Mouse (Mus musculus): ENCODE results near the gene Pla2g4e. TPM values are rescaled to one million over a fixed set of nuclear protein-coding genes. Genes with fewer than 3 reads are reported as not detected.
"Not testable (repeated sequence)": the region's sequence is repeated elsewhere in the genome, so short reads cannot be mapped to it uniquely, and the experiment has no call there.

Gene Pla2g4e
- polyA plus RNA-seq, 1 experiment from 2014 or later: not detected

DNA sequence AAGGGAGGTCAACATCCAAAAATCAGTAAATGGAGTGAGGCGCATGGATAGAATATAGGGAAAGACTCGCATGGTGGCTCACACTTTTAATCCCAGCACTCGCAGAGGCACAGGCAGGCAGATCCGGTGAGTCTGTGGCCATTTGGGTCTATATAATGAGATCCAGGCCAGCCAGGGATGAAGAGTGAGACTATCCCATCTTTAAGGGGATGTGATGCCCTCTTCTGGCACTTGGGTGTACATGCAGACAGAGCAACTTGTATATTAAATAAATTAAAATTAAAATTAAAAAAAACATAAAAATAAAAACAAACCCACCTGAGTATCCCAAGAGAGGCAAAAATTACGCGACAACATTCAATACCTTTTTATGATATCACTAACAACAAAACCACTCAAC is 20.4 kb upstream of the Pla2g4e start:
- Histone ChIP-seq H3K9ac (no peak overlapping the region), H3K27ac (no peak overlapping the region), H3K4me3 (no peak overlapping the region), H3K27me3 (replicated peaks) (peaks cover 26% of the 10 kb centered on the region), H3K4me1 (no peaks in the 10 kb centered on the region), H3K9me3 (replicated peaks) (no peaks in the 10 kb centered on the region), H3K36me3 (no peaks in the 10 kb centered on the region), H3K4me2 (no peak overlapping the region)
- 52% methylated on average over 6 of the region's 6 CpGs for WGBS (ENCODE audit: insufficient replicate concordance)
- ATAC-seq: no peak

DNA sequence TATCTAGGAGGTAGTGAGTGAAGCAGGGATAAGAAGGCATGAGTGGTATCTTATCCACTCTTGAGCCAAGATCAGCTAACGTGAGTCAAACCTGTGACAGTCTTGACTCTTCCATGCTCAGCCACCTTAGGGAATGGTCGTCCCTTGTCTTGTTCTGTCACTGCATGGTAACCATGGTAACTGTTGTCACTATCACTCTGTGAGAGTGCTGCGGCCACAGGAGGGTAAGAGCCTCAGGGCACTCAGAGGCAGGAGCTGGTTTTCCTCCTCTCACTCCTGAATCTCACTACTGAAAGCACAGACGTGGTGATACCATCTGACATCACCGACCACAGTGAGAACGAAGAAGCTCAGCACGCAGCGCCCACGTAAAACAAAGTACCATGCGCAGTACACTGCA is 19.7 kb upstream of the Pla2g4e start:
- WGBS (ENCODE audit: insufficient replicate concordance): 60% methylated on average over 10 of the region's 10 CpGs
- H3K27ac ChIP-seq: no peak overlapping the region
- no peak for ATAC-seq
- no peaks in the 10 kb centered on the region for H3K36me3 ChIP-seq
- no peak overlapping the region for H3K9ac ChIP-seq
- H3K4me3 ChIP-seq: no peak overlapping the region
- no peaks in the 10 kb centered on the region for H3K4me1 ChIP-seq
- H3K4me2 ChIP-seq: no peak overlapping the region
- H3K9me3 ChIP-seq (replicated peaks): no peaks in the 10 kb centered on the region
- H3K27me3 ChIP-seq (replicated peaks): peaks cover 20% of the 10 kb centered on the region

DNA sequence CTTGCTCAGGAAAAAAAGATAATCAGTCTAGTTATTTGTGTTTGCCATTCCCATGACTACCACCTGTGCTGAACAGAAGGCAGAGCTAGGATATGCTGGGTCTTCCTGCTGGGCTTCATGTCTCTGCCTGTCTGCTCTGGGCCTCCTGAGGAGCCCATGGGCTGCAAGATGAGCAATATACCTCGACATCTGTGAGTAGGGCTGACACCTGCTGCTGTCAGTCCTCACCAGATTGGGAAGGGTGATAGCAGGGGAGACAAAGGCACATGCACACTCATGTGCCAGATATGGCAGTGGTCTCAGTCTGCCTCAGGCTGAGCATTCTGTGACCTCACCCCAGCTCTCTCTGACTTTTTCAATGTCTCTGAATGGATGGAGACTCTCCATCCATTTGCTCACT is 17.7 kb upstream of the Pla2g4e start:
- WGBS (ENCODE audit: insufficient replicate concordance): 15% methylated on average over 1 of the region's 1 CpGs
- H3K9me3 ChIP-seq (replicated peaks): no peaks in the 10 kb centered on the region
- no peak overlapping the region for H3K27ac ChIP-seq
- no peaks in the 10 kb centered on the region for H3K4me1 ChIP-seq
- H3K9ac ChIP-seq: no peak overlapping the region
- no peak for ATAC-seq
- H3K4me2 ChIP-seq: no peak overlapping the region
- no peak overlapping the region for H3K4me3 ChIP-seq
- peaks cover under 1% of the 10 kb centered on the region; the same call in 1 of the 2 replicates for H3K27me3 ChIP-seq (replicated peaks)
- no peaks in the 10 kb centered on the region for H3K36me3 ChIP-seq

- WGBS (ENCODE audit: insufficient replicate concordance): 52% methylated on average over 3 of the region's 3 CpGs
- H3K36me3 ChIP-seq: no peaks in the 10 kb centered on the region
- H3K9me3 ChIP-seq (replicated peaks): no peaks in the 10 kb centered on the region
- ATAC-seq: no peak
- no peaks in the 10 kb centered on the region for H3K27me3 ChIP-seq (replicated peaks)
- no peak overlapping the region for H3K4me3 ChIP-seq
- H3K9ac ChIP-seq: no peak overlapping the region
- H3K4me2 ChIP-seq: no peak overlapping the region
- H3K27ac ChIP-seq: no peak overlapping the region
- no peaks in the 10 kb centered on the region for H3K4me1 ChIP-seq
Measured at GRCm38 (mm10) chr2:120261346-120261745, 16.2 kb upstream of the Pla2g4e start.

DNA sequence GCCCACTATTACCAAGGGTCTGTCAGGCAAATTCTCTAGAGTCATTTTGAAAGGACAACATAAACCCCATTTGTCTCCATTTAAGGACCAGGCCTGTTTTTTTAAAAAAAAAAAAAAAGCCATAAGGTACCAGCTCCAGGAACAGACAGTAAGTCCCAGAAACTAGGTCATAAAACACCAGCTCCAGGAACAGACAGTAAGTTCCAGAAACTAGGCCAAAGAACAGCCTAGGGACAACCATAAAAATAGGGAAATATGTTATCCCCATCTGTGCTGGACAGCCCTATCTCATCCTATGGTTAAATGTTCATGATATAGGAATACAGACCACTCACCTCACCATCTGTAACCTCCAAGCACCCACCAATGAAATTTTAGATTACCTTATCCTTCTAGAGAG is 11.1 kb upstream of the Pla2g4e start:
- no peak overlapping the region for H3K9ac ChIP-seq
- H3K27ac ChIP-seq: no peak overlapping the region
- H3K4me3 ChIP-seq: no peak overlapping the region
- no peak overlapping the region for H3K4me2 ChIP-seq
- H3K27me3 ChIP-seq (replicated peaks): no peaks in the 10 kb centered on the region
- H3K4me1 ChIP-seq: no peaks in the 10 kb centered on the region
- no peak for ATAC-seq
- no peaks in the 10 kb centered on the region for H3K9me3 ChIP-seq (replicated peaks)
- H3K36me3 ChIP-seq: no peaks in the 10 kb centered on the region

- 69% methylated on average over 6 of the region's 6 CpGs for WGBS (ENCODE audit: insufficient replicate concordance)
- no peaks in the 10 kb centered on the region for H3K9me3 ChIP-seq (replicated peaks)
- no peak overlapping the region for H3K9ac ChIP-seq
- no peaks in the 10 kb centered on the region for H3K4me1 ChIP-seq
- no peak overlapping the region for H3K4me3 ChIP-seq
- no peak overlapping the region for H3K27ac ChIP-seq
- H3K27me3 ChIP-seq (replicated peaks): no peaks in the 10 kb centered on the region
- ATAC-seq: no peak
- no peaks in the 10 kb centered on the region for H3K36me3 ChIP-seq
- H3K4me2 ChIP-seq: no peak overlapping the region
Measured at GRCm38 (mm10) chr2:120252644-120253043, 7.5 kb upstream of the Pla2g4e start.

DNA sequence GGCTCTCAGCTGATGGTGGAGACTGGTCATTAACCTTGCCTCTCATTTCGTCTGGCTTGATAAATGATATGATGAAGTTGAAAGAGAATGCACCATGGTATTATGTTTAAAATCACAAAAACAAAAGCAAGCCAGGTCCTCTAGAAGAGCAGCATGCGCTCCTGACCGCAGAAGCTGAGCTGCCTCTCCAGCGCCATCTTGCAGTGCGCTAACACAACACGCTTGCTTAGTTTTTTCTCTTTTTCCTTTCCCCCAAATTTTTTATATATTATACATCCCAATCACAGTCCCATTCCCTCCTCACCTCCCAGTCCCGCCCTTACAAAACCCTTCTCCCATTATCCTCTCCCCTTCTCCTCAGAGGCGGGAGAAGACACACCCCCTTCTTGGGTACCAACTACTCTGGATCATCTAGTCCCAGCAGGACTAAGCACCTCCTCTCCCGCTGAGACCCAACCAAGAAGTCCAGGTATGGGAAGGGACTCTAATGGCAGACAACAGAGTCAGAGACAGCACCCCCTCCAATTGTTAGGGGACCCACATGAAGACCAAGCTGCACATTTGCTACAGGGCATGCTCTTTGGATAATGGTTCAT is 384 bp upstream of the Pla2g4e start:
- Histone ChIP-seq H3K4me1 (no peaks in the 10 kb centered on the region), H3K4me2 (peak overlapping the region; percentile 40), H3K27ac (no peak overlapping the region), H3K36me3 (no peaks in the 10 kb centered on the region), H3K27me3 (replicated peaks) (peaks cover 55% of the 10 kb centered on the region), H3K9me3 (replicated peaks) (no peaks in the 10 kb centered on the region), H3K4me3 (0 out of 2 replicates have a peak overlapping the region, but pooled peaks have one; percentile 16), H3K9ac (no peak overlapping the region)
- WGBS (ENCODE audit: insufficient replicate concordance): 16% methylated on average over 9 of the region's 9 CpGs
- ATAC-seq: no peak

DNA sequence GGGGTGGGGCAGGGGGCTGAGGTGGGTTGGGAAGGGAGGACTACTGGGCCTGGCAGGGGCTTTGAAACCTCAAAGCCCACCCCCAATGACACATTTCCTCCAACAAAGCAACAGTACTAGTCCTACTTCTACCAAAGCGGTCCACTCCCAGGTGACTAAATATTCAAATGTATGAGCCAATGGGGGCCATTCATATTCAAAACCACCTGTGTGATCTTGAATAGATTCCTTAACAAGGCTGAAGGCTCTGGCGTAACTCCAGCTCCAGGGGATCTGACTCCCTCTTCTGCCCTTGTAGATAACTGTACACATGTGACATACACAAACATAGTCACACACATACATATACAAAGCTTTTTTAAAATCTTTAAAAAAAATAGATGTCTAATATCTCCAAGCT is 1.1 kb downstream of the Pla2g4e start:
- 77% methylated on average over 2 of the region's 2 CpGs for WGBS (ENCODE audit: insufficient replicate concordance)
- Histone ChIP-seq H3K4me2 (no peak overlapping the region), H3K36me3 (no peaks in the 10 kb centered on the region), H3K9me3 (replicated peaks) (no peaks in the 10 kb centered on the region), H3K9ac (no peak overlapping the region), H3K27me3 (replicated peaks) (peaks cover 55% of the 10 kb centered on the region), H3K27ac (no peak overlapping the region), H3K4me1 (no peaks in the 10 kb centered on the region), H3K4me3 (no peak overlapping the region)
- ATAC-seq: no peak

DNA sequence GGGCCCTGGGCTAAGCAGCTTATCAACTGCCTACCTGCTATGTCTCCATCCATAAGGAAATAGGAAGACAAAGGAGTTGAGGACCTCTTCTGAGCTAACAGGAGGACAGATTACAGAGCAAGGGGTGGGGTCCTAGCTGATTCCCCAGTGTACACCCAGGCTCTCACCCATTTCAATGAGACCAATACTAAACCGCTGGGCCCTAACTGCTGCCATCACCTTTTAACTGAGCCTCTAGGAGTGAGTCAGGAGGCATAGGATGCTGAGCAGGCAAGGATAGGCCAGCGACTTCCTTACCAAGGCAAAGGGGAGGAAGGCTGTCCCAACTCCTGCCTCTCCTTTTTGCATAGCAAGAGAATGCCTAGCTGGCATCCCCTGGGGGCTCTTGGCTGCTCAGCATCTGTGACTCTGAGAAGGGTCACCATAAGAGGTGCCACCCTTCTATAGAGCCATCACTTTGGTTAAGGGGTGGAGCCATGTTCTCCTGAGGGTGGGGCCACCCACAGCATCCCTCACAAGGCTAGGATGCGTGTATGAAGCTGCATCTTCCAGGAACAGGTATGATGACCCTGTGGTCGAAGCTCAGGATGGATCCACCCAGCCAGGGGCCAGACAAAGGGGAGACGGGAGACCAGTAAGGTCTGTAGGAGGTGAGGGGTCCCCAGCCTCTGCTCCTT is 2.2 kb downstream of the Pla2g4e start:
- 66% methylated on average over 5 of the region's 5 CpGs for WGBS (ENCODE audit: insufficient replicate concordance)
- no peaks in the 10 kb centered on the region; the same call in 1 of the 2 replicates for H3K4me1 ChIP-seq
- no peak; the same call in 1 of the 2 replicates for ATAC-seq

GRCm38 (mm10) chr2:120238733-120239132 is 6.4 kb downstream of the Pla2g4e start:
- not testable (repeated sequence) for ATAC-seq; H3K36me3 ChIP-seq; H3K4me3 ChIP-seq; H3K4me2 ChIP-seq; H3K9ac ChIP-seq; H3K9me3 ChIP-seq (replicated peaks); H3K27ac ChIP-seq
- 74% methylated on average over 9 of the region's 9 CpGs for WGBS (ENCODE audit: insufficient replicate concordance)
- Histone ChIP-seq H3K27me3 (replicated peaks) (peaks cover 18% of the 10 kb centered on the region), H3K4me1 (peaks cover 14% of the 10 kb centered on the region)

More for the DNA sequence above, 2.2 kb downstream of the Pla2g4e start:
- H3K27me3 ChIP-seq (replicated peaks): peaks cover 55% of the 10 kb centered on the region
- no peaks in the 10 kb centered on the region for H3K36me3 ChIP-seq
- no peak overlapping the region for H3K4me3 ChIP-seq
- H3K4me2 ChIP-seq: no peak overlapping the region
- no peaks in the 10 kb centered on the region for H3K9me3 ChIP-seq (replicated peaks)
- no peak overlapping the region for H3K27ac ChIP-seq
- no peak overlapping the region for H3K9ac ChIP-seq

- WGBS (ENCODE audit: insufficient replicate concordance): 45% methylated on average over 5 of the region's 5 CpGs
Measured at GRCm38 (mm10) chr2:120237784-120238183, 7.4 kb downstream of the Pla2g4e start.

DNA sequence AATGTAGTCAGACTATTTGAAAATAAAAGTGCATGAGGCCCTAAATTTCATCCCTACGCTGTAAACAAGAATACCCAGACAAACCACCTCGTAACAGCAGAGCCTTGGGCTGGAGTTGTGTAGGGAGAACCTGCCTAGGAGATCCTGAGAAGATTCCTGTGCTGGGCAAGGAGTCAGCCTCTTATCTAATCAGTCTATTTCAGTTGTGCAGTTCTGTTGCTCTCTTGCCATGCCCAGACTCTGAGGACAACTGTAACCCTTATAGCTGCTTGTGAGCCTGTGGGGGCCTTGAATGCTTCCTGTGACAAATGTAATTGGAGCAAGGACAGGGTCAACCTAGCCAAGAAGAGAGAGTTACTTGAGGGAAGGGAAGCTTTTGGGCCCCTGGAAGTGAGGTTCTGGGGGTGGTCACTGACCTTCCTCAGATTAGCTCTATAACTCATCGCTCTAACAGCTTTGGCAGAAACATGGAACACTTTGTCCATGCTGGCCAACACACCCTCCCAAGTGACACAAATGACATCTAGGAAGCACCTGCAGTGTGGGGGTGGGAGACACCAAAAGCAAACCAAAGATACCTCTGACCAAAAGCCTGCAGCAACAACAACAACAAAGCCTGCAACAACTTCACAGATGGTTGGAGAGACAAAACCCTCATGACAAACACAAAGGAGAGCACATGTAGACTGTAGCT is 9.0 kb downstream of the Pla2g4e start:
- Histone ChIP-seq H3K27me3 (replicated peaks) (no peaks in the 10 kb centered on the region), H3K9ac (no peak overlapping the region), H3K4me2 (no peak overlapping the region), H3K4me1 (peaks cover 22% of the 10 kb centered on the region), H3K27ac (no peak overlapping the region), H3K9me3 (replicated peaks) (no peaks in the 10 kb centered on the region), H3K4me3 (no peak overlapping the region), H3K36me3 (no peaks in the 10 kb centered on the region)
- 55% methylated on average over 3 of the region's 3 CpGs for WGBS (ENCODE audit: insufficient replicate concordance)
- ATAC-seq: 0 out of 2 replicates have a peak, but pooled peaks have one; percentile 42

More at GRCm38 (mm10) chr2:120237784-120238183, 7.4 kb downstream of the Pla2g4e start:
- no peaks in the 10 kb centered on the region for H3K9me3 ChIP-seq (replicated peaks)
- H3K4me1 ChIP-seq: peaks cover 14% of the 10 kb centered on the region
- ATAC-seq: no peak
- H3K4me3 ChIP-seq: no peak overlapping the region
- no peak overlapping the region for H3K9ac ChIP-seq
- peaks cover 8% of the 10 kb centered on the region for H3K27me3 ChIP-seq (replicated peaks)
- H3K4me2 ChIP-seq: no peak overlapping the region
- no peak overlapping the region for H3K27ac ChIP-seq
- no peaks in the 10 kb centered on the region for H3K36me3 ChIP-seq
